Mouse (Mus musculus): ENCODE data around the gene Ccdc82. TPM values are rescaled to one million over a fixed set of nuclear protein-coding genes. Genes with fewer than 3 reads are reported as not detected.

Ccdc82 gene
- total and polyA plus RNA-seq, 2 experiments from 2014 or later: 11.1 to 18.7 TPM

DNA sequence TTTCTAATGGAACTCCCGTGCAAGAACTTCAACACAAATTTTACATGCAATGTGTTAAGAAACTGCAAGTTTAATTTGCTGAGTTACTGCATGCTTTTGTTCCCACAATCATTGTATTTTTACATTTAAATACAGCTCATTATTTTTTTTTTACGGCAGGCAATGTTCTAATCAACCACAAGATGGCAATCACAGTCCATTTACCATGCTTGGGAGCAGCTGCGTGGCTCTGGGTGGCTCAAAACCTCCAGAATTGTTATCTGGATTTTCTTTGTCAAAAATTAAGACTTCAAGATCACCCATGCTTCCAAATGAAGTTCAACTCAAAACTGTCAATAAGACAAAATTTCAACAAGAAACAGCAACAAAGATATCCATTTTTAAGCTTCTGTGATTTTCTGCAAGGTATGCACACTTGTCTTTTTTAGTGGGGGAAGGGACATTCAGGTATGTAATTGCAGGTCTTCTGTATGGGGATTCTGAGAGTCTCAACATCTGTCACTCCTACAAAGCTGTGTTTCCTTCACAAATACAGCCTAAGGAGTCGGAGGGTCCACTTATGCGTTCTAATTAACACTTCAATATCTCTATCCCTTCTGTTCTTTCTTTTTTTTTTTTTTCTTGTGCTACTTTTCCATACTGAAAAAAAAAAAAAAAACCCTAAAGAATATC lies 15.1 kb upstream of the Ccdc82 start:
- no peaks in the 10 kb centered on the region for H3K27me3 ChIP-seq (ENCODE audit: insufficient read depth, low read length)
- no peak overlapping the region for H3K27ac ChIP-seq
- no peaks in the 10 kb centered on the region for H3K4me1 ChIP-seq (ENCODE audit: insufficient read depth, low read length)
- no peak overlapping the region for H3K4me3 ChIP-seq (ENCODE audit: low read length)
- peak; percentile 84 for TF ChIP-seq CTCF (IDR thresholded peaks at IDR 0.05; ENCODE audit: low read depth)
- peak; percentile 80 for DNase-seq (ENCODE audit: low spot score)
- no peaks in the 10 kb centered on the region for H3K36me3 ChIP-seq (ENCODE audit: insufficient read depth, low read length)
- no peak overlapping the region for H3K9ac ChIP-seq (replicated peaks; ENCODE audit: low read length)
- H3K9me3 ChIP-seq (ENCODE audit: low read length): no peaks in the 10 kb centered on the region
- 26% methylated on average over 5 of the region's 5 CpGs for WGBS
- H3K4me2 ChIP-seq (ENCODE audit: low read depth, low read length): no peak overlapping the region
- ATAC-seq: peak; percentile 79; the same call in 1 of the 2 replicates

GRCm38 (mm10) chr9:13242321-13242720 lies 4.4 kb upstream of the Ccdc82 start:
- H3K4me3 ChIP-seq (ENCODE audit: low read length): no peak overlapping the region
- no peak overlapping the region for H3K27ac ChIP-seq
- H3K4me2 ChIP-seq (ENCODE audit: low read depth, low read length): no peak overlapping the region
- ATAC-seq (no peak), DNase-seq (ENCODE audit: low spot score) (peak; percentile 73)
- H3K9me3 ChIP-seq (ENCODE audit: low read length): no peaks in the 10 kb centered on the region
- H3K4me1 ChIP-seq (ENCODE audit: insufficient read depth, low read length): peaks cover 10% of the 10 kb centered on the region; the same call in 1 of the 2 replicates
- H3K27me3 ChIP-seq (ENCODE audit: insufficient read depth, low read length): no peaks in the 10 kb centered on the region
- no peaks in the 10 kb centered on the region for H3K36me3 ChIP-seq (ENCODE audit: insufficient read depth, low read length)
- no peak overlapping the region for H3K9ac ChIP-seq (replicated peaks; ENCODE audit: low read length)
- TF ChIP-seq CTCF (IDR thresholded peaks at IDR 0.05; ENCODE audit: low read depth): peak; percentile 70

GRCm38 (mm10) chr9:13245481-13245880 lies 1.3 kb upstream of the Ccdc82 start, which contains the start of gene Jrkl:
Gene Jrkl (minus strand): TSS chr9:13245829.
- H3K4me2 ChIP-seq (ENCODE audit: low read depth, low read length): peak within 1 kb of the TSS; percentile 53
- no peaks in the 10 kb centered on the region for H3K27me3 ChIP-seq (ENCODE audit: insufficient read depth, low read length)
- H3K27ac ChIP-seq: peak within 1 kb of the TSS; percentile 45; the same call in 1 of the 2 replicates
- peak within 1 kb of the TSS; percentile 22 for H3K9ac ChIP-seq (replicated peaks; ENCODE audit: low read length)
- no peak for TF ChIP-seq CTCF (IDR thresholded peaks at IDR 0.05; ENCODE audit: low read depth)
- peak; percentile 49 for DNase-seq (ENCODE audit: low spot score)
- 6% methylated on average over 10 of the region's 10 CpGs for WGBS
- H3K36me3 ChIP-seq (ENCODE audit: insufficient read depth, low read length): no peaks in the 10 kb centered on the region
- H3K4me3 ChIP-seq (ENCODE audit: low read length): peak within 1 kb of the TSS; percentile 57
- H3K4me1 ChIP-seq (ENCODE audit: insufficient read depth, low read length): peaks cover 10% of the 10 kb centered on the region; the same call in 1 of the 2 replicates
- H3K9me3 ChIP-seq (ENCODE audit: low read length): no peaks in the 10 kb centered on the region
- no peak for ATAC-seq

- no peaks in the 10 kb centered on the region for H3K27me3 ChIP-seq (ENCODE audit: insufficient read depth, low read length)
- H3K4me3 ChIP-seq (ENCODE audit: low read length): no peak overlapping the region
- no peaks in the 10 kb centered on the region for H3K36me3 ChIP-seq (ENCODE audit: insufficient read depth, low read length)
- H3K9me3 ChIP-seq (ENCODE audit: low read length): no peaks in the 10 kb centered on the region
- no peak for ATAC-seq
- no peak overlapping the region for H3K9ac ChIP-seq (replicated peaks; ENCODE audit: low read length)
- WGBS: 92% methylated on average over 4 of the region's 4 CpGs
- H3K4me1 ChIP-seq (ENCODE audit: insufficient read depth, low read length): peaks cover 10% of the 10 kb centered on the region; the same call in 1 of the 2 replicates
- H3K27ac ChIP-seq: no peak overlapping the region
- H3K4me2 ChIP-seq (ENCODE audit: low read depth, low read length): no peak overlapping the region
- TF ChIP-seq CTCF (IDR thresholded peaks at IDR 0.05; ENCODE audit: low read depth): no peak
- DNase-seq (ENCODE audit: low spot score): no peak
Observed at GRCm38 (mm10) chr9:13248104-13248503, 1.3 kb downstream of the Ccdc82 start.

DNA sequence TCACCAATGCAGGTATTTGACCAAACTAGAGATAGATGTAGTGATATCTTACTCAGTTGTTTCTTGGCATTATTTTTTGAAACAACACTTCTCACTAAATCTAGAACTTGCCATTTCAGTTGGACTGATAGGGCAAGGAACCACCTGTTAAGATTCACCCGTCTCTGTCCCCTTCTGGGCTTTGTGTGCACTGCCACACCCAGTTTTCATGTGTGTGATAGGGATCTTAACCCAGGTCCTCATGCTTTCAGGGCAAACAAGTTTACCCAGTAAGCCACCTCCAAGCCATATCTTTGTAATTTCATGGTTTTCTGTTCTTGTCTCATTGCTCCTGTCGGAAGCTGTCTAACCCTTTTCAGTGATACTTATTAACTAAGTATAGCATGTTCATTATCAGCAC lies 4.5 kb downstream of the Ccdc82 start:
- ATAC-seq: no peak

GRCm38 (mm10) chr9:13256726-13257125 lies 10.0 kb downstream of the Ccdc82 start:
- no peak overlapping the region for H3K27ac ChIP-seq
- no peak overlapping the region for H3K9ac ChIP-seq (replicated peaks; ENCODE audit: low read length)
- H3K9me3 ChIP-seq (ENCODE audit: low read length): no peaks in the 10 kb centered on the region
- no peaks in the 10 kb centered on the region for H3K27me3 ChIP-seq (ENCODE audit: insufficient read depth, low read length)
- no peak for DNase-seq (ENCODE audit: low spot score)
- H3K4me1 ChIP-seq (ENCODE audit: insufficient read depth, low read length): no peaks in the 10 kb centered on the region
- no peaks in the 10 kb centered on the region; the same call in 1 of the 2 replicates for H3K36me3 ChIP-seq (ENCODE audit: insufficient read depth, low read length)
- TF ChIP-seq CTCF (IDR thresholded peaks at IDR 0.05; ENCODE audit: low read depth): no peak
- WGBS: 97% methylated on average over 1 of the region's 1 CpGs
- no peak overlapping the region for H3K4me3 ChIP-seq (ENCODE audit: low read length)
- no peak overlapping the region for H3K4me2 ChIP-seq (ENCODE audit: low read depth, low read length)
- ATAC-seq: no peak

More for the DNA sequence above, 4.5 kb downstream of the Ccdc82 start:
- H3K4me3 ChIP-seq (ENCODE audit: low read length): no peak overlapping the region
- H3K4me2 ChIP-seq (ENCODE audit: low read depth, low read length): no peak overlapping the region
- no peak overlapping the region for H3K27ac ChIP-seq
- no peaks in the 10 kb centered on the region for H3K4me1 ChIP-seq (ENCODE audit: insufficient read depth, low read length)
- no peak for TF ChIP-seq CTCF (IDR thresholded peaks at IDR 0.05; ENCODE audit: low read depth)
- H3K36me3 ChIP-seq (ENCODE audit: insufficient read depth, low read length): no peaks in the 10 kb centered on the region; the same call in 1 of the 2 replicates
- H3K9me3 ChIP-seq (ENCODE audit: low read length): no peaks in the 10 kb centered on the region
- DNase-seq (ENCODE audit: low spot score): no peak
- no peaks in the 10 kb centered on the region for H3K27me3 ChIP-seq (ENCODE audit: insufficient read depth, low read length)
- no peak overlapping the region for H3K9ac ChIP-seq (replicated peaks; ENCODE audit: low read length)
- 84% methylated on average over 2 of the region's 2 CpGs for WGBS

DNA sequence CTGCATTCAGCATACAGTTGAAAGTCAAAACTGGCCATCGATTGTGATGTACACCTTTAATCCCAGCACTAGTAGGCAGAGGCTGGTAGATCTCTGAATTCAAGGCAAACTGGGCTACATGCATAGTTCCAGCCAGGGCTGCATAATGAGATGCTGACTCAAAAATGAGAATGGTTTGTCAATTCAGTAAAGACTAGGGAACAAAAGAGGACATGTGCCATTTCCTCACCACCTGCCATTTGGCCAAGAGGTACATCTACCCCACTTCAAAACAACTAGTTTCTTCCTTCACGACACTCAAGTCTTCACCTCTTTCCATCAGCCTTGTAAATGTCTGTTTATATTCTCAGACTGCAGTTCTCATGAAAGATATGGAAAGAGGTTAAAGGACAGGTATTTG lies 11.4 kb downstream of the Ccdc82 start:
- 95% methylated on average over 2 of the region's 2 CpGs for WGBS
- H3K9me3 ChIP-seq (ENCODE audit: low read length): no peaks in the 10 kb centered on the region

More for the DNA sequence above, 11.4 kb downstream of the Ccdc82 start:
- Histone ChIP-seq H3K27ac (no peak overlapping the region), H3K9ac (replicated peaks; ENCODE audit: low read length) (no peak overlapping the region), H3K36me3 (ENCODE audit: insufficient read depth, low read length) (no peaks in the 10 kb centered on the region; the same call in 1 of the 2 replicates), H3K4me3 (ENCODE audit: low read length) (no peak overlapping the region), H3K4me2 (ENCODE audit: low read depth, low read length) (no peak overlapping the region), H3K27me3 (ENCODE audit: insufficient read depth, low read length) (no peaks in the 10 kb centered on the region), H3K4me1 (ENCODE audit: insufficient read depth, low read length) (no peaks in the 10 kb centered on the region)
- no peak for TF ChIP-seq CTCF (IDR thresholded peaks at IDR 0.05; ENCODE audit: low read depth)
- ATAC-seq: no peak
- DNase-seq (ENCODE audit: low spot score): no peak
